Mouse (Mus musculus): ENCODE data around the gene Dnajb1. TPM values are rescaled to one million over a fixed set of nuclear protein-coding genes. Genes with fewer than 3 reads are reported as not detected.

The Dnajb1 gene
- 114 TPM for total RNA-seq (2023)

GRCm38 (mm10) chr8:83607661-83608397 lies at the start of gene Dnajb1, which contains the start of gene Tecr:
Dnajb1 (plus strand) TSS chr8:83608193.
Tecr (minus strand) TSS chr8:83607971.

GRCm38 (mm10) chr8:83566469-83567395 lies 41.3 kb upstream of the Dnajb1 start, which contains the start of gene Ndufb7:
Ndufb7 (plus strand) TSS chr8:83566671.

GRCm38 (mm10) chr8:83652030-83652743 lies 44.2 kb downstream of the Dnajb1 start, which contains the start of gene Gipc1:
Gipc1 (plus strand) TSS chr8:83652677.

Other genes with a start within 250 kb of the Dnajb1 start
- gene Clgn, start 218.3 kb upstream of the Dnajb1 start, total RNA-seq (2023), result not detected
- 21.1 TPM for gene Scoc, start 149.8 kb upstream of the Dnajb1 start, total RNA-seq (2023)
- not detected for gene Olfr370, start 72.4 kb upstream of the Dnajb1 start, total RNA-seq (2023)
- 79.0 TPM for gene Ndufb7, start 41.5 kb upstream of the Dnajb1 start, total RNA-seq (2023)
- 231 TPM for gene Tecr, start 222 bp upstream of the Dnajb1 start, total RNA-seq (2023)
- 26.1 TPM for gene Gipc1, start 44.5 kb downstream of the Dnajb1 start, total RNA-seq (2023)
- gene Ptger1, start 58.5 kb downstream of the Dnajb1 start, total RNA-seq (2023), result 0.44 TPM
- gene Pkn1, start 91.0 kb downstream of the Dnajb1 start, total RNA-seq (2023), result 306 TPM
- gene Ddx39, start 107.0 kb downstream of the Dnajb1 start, total RNA-seq (2023), result 72.6 TPM
- gene Adgre5, start 133.1 kb downstream of the Dnajb1 start, total RNA-seq (2023), result 855 TPM

All from CD4-positive naive resting alpha-beta T cell, adult 57 days (primary cell).